ENCODE assay signal across 10 mouse cellular contexts in genomic region chr4:70451750-70452149, GRCm38 (mm10). TPM values are rescaled to one million over a fixed set of nuclear protein-coding genes. Genes with fewer than 3 reads are reported as not detected.
DNase-seq lines count a peak whose midpoint lies in the region; ATAC-seq and TF ChIP-seq lines count a peak whose summit lies in the region.
"Had no signal": no experiment of that assay in that cellular context is flagged by ENCODE, and none has a peak within 500 bp of the region (broad histone marks: within the 10 kb centered on the region; RNA-seq: fewer than 3 reads in every experiment).

No protein-coding gene starts in this region.

- 0 out of 2 replicates have a peak, but pooled peaks have one; percentile 14 for ATAC-seq in hindbrain, embryonic 16.5 days

- no peak for TF ChIP-seq POLR2A in lung, adult 2 months (IDR thresholded peaks at IDR 0.05; ENCODE audit: borderline replicate concordance, extremely low read depth, low read depth, low read length)

- peaks cover 6% of the 10 kb centered on the region; the same call in 1 of the 2 replicates for H3K36me3 ChIP-seq in hindbrain, embryonic 16.5 days (ENCODE audit: control insufficient read depth, insufficient read depth, low read length)
- H3K36me3 ChIP-seq: stomach, embryonic 15.5 days had no signal

- DNase-seq in gastrocnemius, adult 2 months, result peak; percentile 28
- no peak for DNase-seq in gastrocnemius, postnatal 36 days
- DNase-seq in urinary bladder, postnatal 36 days (ENCODE audit: low spot score in 2 of 2), result peak; percentile 7 to 17
- DNase-seq in urinary bladder, postnatal 4 days (ENCODE audit: low spot score in 2 of 2), result no peak
- peak; percentile 67 to 72 for DNase-seq in cerebellum, postnatal 14 days
- peak; percentile 23 for DNase-seq in lung, adult 2 months
- peak; percentile 46 to 56 for DNase-seq in right cerebral cortex, adult 2 months (ENCODE audit: low spot score in 2 of 2)

- no peak overlapping the region for H3K9ac ChIP-seq in hindbrain, embryonic 16.5 days (ENCODE audit: low read depth, low read length)
- H3K9ac ChIP-seq: limb, embryonic 12.5 days; stomach, embryonic 15.5 days had no signal

- no peaks in the 10 kb centered on the region for H3K4me1 ChIP-seq in hindbrain, embryonic 16.5 days (ENCODE audit: control insufficient read depth, insufficient read depth, low read depth, low read length)
- H3K4me1 ChIP-seq in lung, adult 2 months (ENCODE audit: control insufficient read depth, insufficient read depth, low read length), result no peaks in the 10 kb centered on the region
- H3K4me1 ChIP-seq: limb, embryonic 12.5 days; stomach, embryonic 15.5 days had no signal

- intact Hi-C loops in gastrocnemius, adult 2 months (cut with DNase I), result loop anchor here (2.0 to 5.0 kb wide), 4 partner anchors 81 to 169 kb away; partner anchors contain the start of gene Megf9
- intact Hi-C loops in gastrocnemius, postnatal 36 days (cut with DNase I), result loop anchor here (5.0 kb wide), 1 partner anchor 151 kb away; no protein-coding TSS in a partner anchor

- TF ChIP-seq CTCF in gastrocnemius, adult 2 months (IDR thresholded peaks at IDR 0.05), result peak; percentile 92
- peak; percentile 38 for TF ChIP-seq CTCF in lung, adult 2 months (IDR thresholded peaks at IDR 0.05; ENCODE audit: insufficient read depth, low read length)

- H3K27ac ChIP-seq in gastrocnemius, adult 2 months, result no peak overlapping the region
- H3K27ac ChIP-seq in hindbrain, embryonic 16.5 days (ENCODE audit: low read depth, low read length), result no peak overlapping the region
- H3K27ac ChIP-seq: limb, embryonic 12.5 days; stomach, embryonic 15.5 days had no signal

- H3K27me3 ChIP-seq in hindbrain, embryonic 16.5 days (replicated peaks; ENCODE audit: control insufficient read depth, insufficient read depth, low read length), result no peaks in the 10 kb centered on the region
- H3K27me3 ChIP-seq: limb, embryonic 12.5 days; stomach, embryonic 15.5 days had no signal

- no peak overlapping the region for H3K4me2 ChIP-seq in hindbrain, embryonic 16.5 days (ENCODE audit: low read length)
- H3K4me2 ChIP-seq: limb, embryonic 12.5 days; stomach, embryonic 15.5 days had no signal

- no peak overlapping the region for H3K4me3 ChIP-seq in gastrocnemius, adult 2 months
- no peak overlapping the region for H3K4me3 ChIP-seq in hindbrain, embryonic 16.5 days (ENCODE audit: low read length)
- no peak overlapping the region for H3K4me3 ChIP-seq in lung, adult 2 months (replicated peaks; ENCODE audit: extremely low read depth, low read depth, low read length)
- H3K4me3 ChIP-seq: limb, embryonic 12.5 days; stomach, embryonic 15.5 days had no signal

- H3K9me3 ChIP-seq in hindbrain, embryonic 16.5 days (ENCODE audit: control insufficient read depth, low read length), result no peaks in the 10 kb centered on the region
- H3K9me3 ChIP-seq: limb, embryonic 12.5 days; stomach, embryonic 15.5 days had no signal

- 1% methylated on average over 2 of the region's 2 CpGs for WGBS in hindbrain, embryonic 16.5 days
- WGBS in lung, adult 2 months, result 0% methylated on average over 2 of the region's 2 CpGs

RNA-seq across cellular contexts. Expression of gene Cdk5rap2, which starts 41.5 kb away (rescaled TPM):
- 1 to 10 TPM; 7.2 to 7.6 TPM for total RNA-seq in gastrocnemius, adult 2 months (2021)
- total RNA-seq in gastrocnemius, postnatal 36 days (2021), result 1 to 10 TPM; 5.5 to 6.7 TPM
- polyA plus RNA-seq in hindbrain, embryonic 16.5 days (2015; fragmentation: Nextera tagmentation; extraction: Ambion mirVana), result 7.2 and 10.6 TPM in 2 replicates
- 3.0 and 3.3 TPM in 2 replicates for polyA plus RNA-seq in lung, adult 2 months (2012; rRNA removed)

Comparison
In these comparisons a context has a peak if more than half of its experiments do, and no peak if none do; other contexts are left out.
1. DNase-seq: peak in gastrocnemius, adult 2 months (single experiment), urinary bladder, postnatal 36 days (2 of 2), cerebellum, postnatal 14 days (2 of 2), lung, adult 2 months (single experiment) and right cerebral cortex, adult 2 months (2 of 2); none in gastrocnemius, postnatal 36 days (0 of 2) and urinary bladder, postnatal 4 days (0 of 2).